Mouse (Mus musculus) spleen, adult 2 months (tissue): Measurements from ENCODE around the gene Ehd4. TPM values are rescaled to one million over a fixed set of nuclear protein-coding genes. Genes with fewer than 3 reads are reported as not detected.

ENCODE experiments used
- DNase-seq, 2 experiments: peaks; one replicate each; pipeline versions ENCODE4 v3.0.0 to v3.0.0-alpha.2; 2012 to 2021; ENCODE audit warnings: low spot score in 2 of 2, low read depth in 1 of 2
- H3K27ac ChIP-seq: fragments of 200-500 bp; 2 replicates; pipeline ENCODE4 v1.5.1; 2012; ENCODE audit warnings: low read length, inconsistent platforms; ENCODE audit not compliant: insufficient read depth
- H3K27me3 ChIP-seq: fragments of 200-500 bp; 2 replicates; pipeline ENCODE4 v1.6.1; 2012; ENCODE audit warnings: mild to moderate bottlenecking, moderate library complexity, low read length, inconsistent platforms; ENCODE audit not compliant: control insufficient read depth, insufficient read depth
- H3K36me3 ChIP-seq: fragments of 200-500 bp; 2 replicates; pipeline ENCODE4 v1.6.1; 2012; ENCODE audit warnings: mild to moderate bottlenecking, low read length, inconsistent platforms; ENCODE audit not compliant: control insufficient read depth, insufficient read depth
- H3K4me1 ChIP-seq: fragments of 200-500 bp; 2 replicates; pipeline ENCODE4 v1.6.1; 2011; ENCODE audit warnings: inconsistent platforms; ENCODE audit not compliant: control insufficient read depth, insufficient read depth, insufficient read length
- H3K4me3 ChIP-seq: fragments of 200-500 bp; 2 replicates; pipeline ENCODE4 v1.5.1; 2011; ENCODE audit warnings: mild to moderate bottlenecking, inconsistent platforms; ENCODE audit not compliant: insufficient read depth, insufficient read length; ENCODE audit errors: extremely low read depth
- CTCF ChIP-seq: fragments of 200-500 bp; IDR thresholded peaks from 2 replicates; pipeline ENCODE4 v1.5.1; 2011; ENCODE audit warnings: mild to moderate bottlenecking, inconsistent platforms; ENCODE audit not compliant: insufficient read depth, insufficient read length, insufficient replicate concordance; ENCODE audit errors: extremely low read depth
- POLR2A ChIP-seq: fragments of 200-500 bp; IDR thresholded peaks from 2 replicates; pipeline ENCODE4 v1.6.1; 2011; ENCODE audit warnings: low read depth, low read length, inconsistent platforms
- WGBS: fragments of 180-500 bp; shearing (Covaris S2); methylation state at CpG from one replicate; pipeline ENCODE4 v1.1.7; 2018; 5-methylcytosine and 5-hydroxymethylcytosine counted together
- polyA plus RNA-seq: library from polyadenylated mRNA; depleted of rRNA; stranded (reverse); fragments of >200 nt; gene quantifications from 2 replicates; pipeline ENCODE4 v1.2.3, GENCODE M21; 2012; rRNA removed

The Ehd4 gene
- 32.0 and 35.4 TPM in 2 replicates for polyA plus RNA-seq

DNA sequence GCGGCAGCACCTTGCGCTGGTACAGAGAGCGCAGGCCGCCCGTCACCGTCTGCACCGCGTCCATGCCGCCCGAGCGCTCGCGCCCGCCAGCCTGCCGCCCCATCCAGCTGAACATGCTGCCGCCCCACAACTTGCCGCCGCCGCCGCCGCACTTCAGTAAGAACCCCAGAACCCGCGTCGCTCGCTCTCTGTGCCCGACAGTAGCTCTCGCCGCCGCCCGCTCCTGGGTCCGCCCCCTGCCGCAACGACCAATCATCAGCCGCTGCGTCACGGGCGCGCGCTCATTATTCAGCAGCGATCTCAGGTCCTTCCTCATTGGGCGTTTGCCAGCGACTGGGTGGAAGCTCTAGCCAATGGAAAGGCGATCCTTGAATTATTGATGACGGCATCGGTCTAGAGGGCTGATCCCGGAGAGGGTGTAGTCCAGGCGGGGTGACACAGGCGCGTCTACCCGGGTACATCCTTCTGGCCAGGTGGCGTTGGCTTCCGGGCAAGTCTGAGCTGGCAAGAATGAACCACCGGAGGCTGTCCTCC is at the start of gene Ehd4:
TSS of gene Ehd4 (minus strand) at position 246 of the 534 bp plus-strand sequence.
- peak within 1 kb of the TSS; percentile 79 for H3K27ac ChIP-seq
- TF ChIP-seq POLR2A (peak; percentile 31), CTCF (no peak)
- DNase-seq, result peak; percentile 95 to 98
- under 1% methylated on average over 51 of the region's 53 CpGs for WGBS
- H3K36me3 ChIP-seq, result no peaks in the 10 kb centered on the region
- no peaks in the 10 kb centered on the region; the same call in 1 of the 2 replicates for H3K4me1 ChIP-seq
- no peaks in the 10 kb centered on the region for H3K27me3 ChIP-seq
- peak within 1 kb of the TSS; percentile 89 for H3K4me3 ChIP-seq

- no peak for DNase-seq
- no peak overlapping the region for H3K4me3 ChIP-seq
- WGBS, result 69% methylated on average over 3 of the region's 3 CpGs
- TF ChIP-seq POLR2A (no peak), CTCF (no peak)
- H3K27me3 ChIP-seq, result no peaks in the 10 kb centered on the region
- no peaks in the 10 kb centered on the region for H3K4me1 ChIP-seq
- H3K36me3 ChIP-seq, result no peaks in the 10 kb centered on the region
- H3K27ac ChIP-seq, result no peak overlapping the region
These were observed 49.3 kb upstream of the Ehd4 start for GRCm38 (mm10) chr2:120203742-120204141.

DNA sequence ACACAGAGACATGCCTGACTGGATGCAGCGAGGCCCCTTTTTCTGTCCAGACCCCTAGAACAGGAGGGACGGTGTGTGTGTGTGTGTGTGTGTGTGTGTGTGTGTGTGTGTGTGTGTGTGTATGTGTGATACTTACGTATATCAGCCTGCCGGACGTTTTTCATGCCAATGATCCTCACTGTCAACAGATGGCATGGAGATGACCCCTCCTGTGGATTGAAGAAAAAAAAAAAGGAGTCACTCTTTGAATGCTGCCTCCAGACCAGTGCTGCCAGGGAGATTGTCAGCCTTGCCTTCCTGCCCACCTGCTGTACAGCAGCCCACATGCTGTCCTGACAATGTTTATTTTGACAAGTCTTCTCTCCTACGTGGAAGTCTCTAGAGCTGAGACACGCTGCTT is 45.7 kb upstream of the Ehd4 start:
- H3K27me3 ChIP-seq, result no peaks in the 10 kb centered on the region
- 82% methylated on average over 7 of the region's 7 CpGs for WGBS
- no peak for TF ChIP-seq CTCF
- TF ChIP-seq POLR2A, result no peak
- H3K4me1 ChIP-seq, result no peaks in the 10 kb centered on the region
- DNase-seq, result no peak
- H3K36me3 ChIP-seq, result no peaks in the 10 kb centered on the region
- H3K4me3 ChIP-seq, result no peak overlapping the region
- H3K27ac ChIP-seq, result no peak overlapping the region

- no peak for TF ChIP-seq CTCF
- DNase-seq, result no peak
- WGBS, result 83% methylated on average over 4 of the region's 4 CpGs
These were observed 33.8 kb upstream of the Ehd4 start for GRCm38 (mm10) chr2:120188174-120188573.

DNA sequence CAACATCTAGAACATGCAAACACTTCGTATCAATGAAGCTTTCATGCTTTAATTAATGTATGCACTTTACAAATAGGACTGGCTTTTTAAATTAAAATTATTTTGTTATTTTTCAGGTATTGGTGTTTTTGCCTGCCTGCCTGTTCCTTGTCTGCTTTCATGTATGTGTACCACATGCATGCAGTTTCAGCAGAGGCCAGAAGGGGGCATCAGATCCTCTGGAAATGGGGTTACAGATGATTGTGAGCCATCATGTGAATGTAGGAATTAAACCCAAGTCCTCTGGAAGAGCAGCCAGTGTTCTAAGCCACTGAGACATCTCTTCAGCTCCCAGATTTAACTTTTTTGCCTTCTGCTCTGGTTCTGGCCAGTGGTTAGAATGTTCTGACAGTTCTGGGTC is 33.2 kb upstream of the Ehd4 start:
- Histone ChIP-seq H3K27me3 (0 out of 2 replicates have a peak, but pooled peaks cover 2% of the 10 kb centered on the region), H3K4me3 (no peak overlapping the region), H3K4me1 (no peaks in the 10 kb centered on the region), H3K27ac (no peak overlapping the region), H3K36me3 (no peaks in the 10 kb centered on the region)
- no peak for TF ChIP-seq CTCF
- no peak for TF ChIP-seq POLR2A
- DNase-seq, result no peak
- 93% methylated on average over 1 of the region's 1 CpGs for WGBS

More at GRCm38 (mm10) chr2:120188174-120188573, 33.8 kb upstream of the Ehd4 start:
- no peaks in the 10 kb centered on the region for H3K4me1 ChIP-seq
- no peak overlapping the region for H3K27ac ChIP-seq
- no peaks in the 10 kb centered on the region for H3K36me3 ChIP-seq
- no peak overlapping the region for H3K4me3 ChIP-seq
- 0 out of 2 replicates have a peak, but pooled peaks cover 2% of the 10 kb centered on the region for H3K27me3 ChIP-seq

- H3K36me3 ChIP-seq, result no peaks in the 10 kb centered on the region
- no peak overlapping the region for H3K4me3 ChIP-seq
- 0 out of 2 replicates have a peak, but pooled peaks cover 2% of the 10 kb centered on the region for H3K27me3 ChIP-seq
- TF ChIP-seq POLR2A (no peak), CTCF (no peak)
- DNase-seq, result no peak
- H3K27ac ChIP-seq, result no peak overlapping the region
- H3K4me1 ChIP-seq, result no peaks in the 10 kb centered on the region
- WGBS, result 78% methylated on average over 6 of the region's 6 CpGs
These were observed 31.3 kb upstream of the Ehd4 start for GRCm38 (mm10) chr2:120185527-120186276.

GRCm38 (mm10) chr2:120178936-120179335 is 24.5 kb upstream of the Ehd4 start:
- DNase-seq, result no peak
- Histone ChIP-seq H3K4me3 (no peak overlapping the region), H3K27ac (no peak overlapping the region), H3K4me1 (no peaks in the 10 kb centered on the region), H3K36me3 (no peaks in the 10 kb centered on the region), H3K27me3 (no peaks in the 10 kb centered on the region)
- TF ChIP-seq CTCF (no peak), POLR2A (no peak)
